ENCODE assay signal across 10 mouse cellular contexts in the genomic region with DNA sequence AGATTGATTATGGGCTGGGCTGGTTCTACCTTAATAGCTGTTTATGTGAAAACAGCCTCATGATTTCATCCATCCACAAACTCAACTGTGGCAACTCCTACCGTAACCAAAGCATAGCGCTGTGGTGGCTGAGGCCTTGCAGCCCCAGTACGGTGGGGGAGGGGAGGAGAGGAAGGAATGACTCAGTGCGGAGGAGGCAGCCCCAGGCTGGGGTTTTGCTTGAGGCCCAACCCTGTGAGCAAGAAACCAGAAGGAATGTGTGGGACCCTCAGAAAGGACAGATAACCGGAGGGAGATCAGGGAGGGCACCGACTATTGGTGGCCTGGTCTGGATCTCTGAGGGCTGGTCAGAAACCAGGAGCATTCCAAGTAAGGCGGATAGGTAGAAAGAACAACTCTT. TPM values are rescaled to one million over a fixed set of nuclear protein-coding genes. Genes with fewer than 3 reads are reported as not detected.
DNase-seq lines count a peak whose midpoint lies in the region; ATAC-seq and TF ChIP-seq lines count a peak whose summit lies in the region.
"Had no signal": no experiment of that assay in that cellular context is flagged by ENCODE, and none has a peak within 500 bp of the region (broad histone marks: within the 10 kb centered on the region; RNA-seq: fewer than 3 reads in every experiment).

No protein-coding gene starts in this region.

- H3K4me1 ChIP-seq in embryonic facial prominence, embryonic 13.5 days, result peaks cover 73% of the 10 kb centered on the region

- intact Hi-C loops in left cerebral cortex, postnatal 36 days (cut with DNase I), result no loop called here

- no peak for ATAC-seq in embryonic facial prominence, embryonic 13.5 days (ENCODE audit: insufficient number of reproducible peaks, insufficient read depth, low FRiP score, low TSS enrichment, low read depth)
- no peak for ATAC-seq in erythroblast, adult 5-6 weeks (replicated peaks; ENCODE audit: low FRiP score, poor library complexity, severe bottlenecking)

- H3K4me3 ChIP-seq in layer of hippocampus, adult 2 months, result no peak overlapping the region
- no peak overlapping the region for H3K4me3 ChIP-seq in embryonic facial prominence, embryonic 13.5 days
- H3K4me3 ChIP-seq: liver, embryonic 15.5 days had no signal

- peak overlapping the region; percentile 88 for H3K27ac ChIP-seq in layer of hippocampus, adult 2 months
- H3K27ac ChIP-seq in embryonic facial prominence, embryonic 13.5 days, result peak overlapping the region; percentile 91
- H3K27ac ChIP-seq: liver, embryonic 15.5 days had no signal

- TF ChIP-seq CTCF in layer of hippocampus, adult 2 months (conservative IDR thresholded peaks at IDR 0.05), result no peak

- no peaks in the 10 kb centered on the region for H3K27me3 ChIP-seq in embryonic facial prominence, embryonic 13.5 days

- no peak overlapping the region for H3K4me2 ChIP-seq in embryonic facial prominence, embryonic 13.5 days
- H3K4me2 ChIP-seq: liver, embryonic 15.5 days had no signal

- H3K36me3 ChIP-seq in embryonic facial prominence, embryonic 13.5 days, result no peaks in the 10 kb centered on the region
- H3K36me3 ChIP-seq: liver, embryonic 15.5 days had no signal

- H3K9me3 ChIP-seq in embryonic facial prominence, embryonic 13.5 days, result no peaks in the 10 kb centered on the region
- H3K9me3 ChIP-seq: liver, embryonic 15.5 days had no signal

- 37% methylated on average over 7 of the region's 7 CpGs for WGBS in embryonic facial prominence, embryonic 13.5 days

- H3K9ac ChIP-seq in embryonic facial prominence, embryonic 13.5 days, result no peak overlapping the region
- H3K9ac ChIP-seq: liver, embryonic 15.5 days had no signal

- DNase-seq in layer of hippocampus, adult 2 months (ENCODE audit: low spot score in 2 of 2), result peak; percentile 45
- DNase-seq in layer of hippocampus, postnatal 10 days (ENCODE audit: low spot score in 2 of 2), result no peak
- DNase-seq in Muller cell, postnatal 12 days (ENCODE audit: inconsistent ontology term), result peak; percentile 75
- DNase-seq in left cerebral cortex, postnatal 36 days (ENCODE audit: low spot score in 2 of 2), result peak; percentile 37 to 45
- DNase-seq in ovary, postnatal 36 days (ENCODE audit: low spot score), result peak; percentile 27
- DNase-seq in layer of hippocampus, adult 9-10 months (ENCODE audit: low spot score), result no peak

RNA-seq across cellular contexts. Expression of gene Acot11, which starts 17.0 kb away (rescaled TPM):
- total RNA-seq in layer of hippocampus, adult 2 months (2021), result 10 to 100 TPM; 45.6 to 55.5 TPM
- 10 to 100 TPM; 19.4 to 21.1 TPM for total RNA-seq in layer of hippocampus, postnatal 10 days (2021)
- polyA plus RNA-seq in embryonic facial prominence, embryonic 13.5 days (2015; fragmentation: Nextera tagmentation; extraction: Ambion mirVana), result 2.1 and 3.0 TPM in 2 replicates
- total RNA-seq in left cerebral cortex, postnatal 36 days (2021), result 10 to 100 TPM; 43.0 to 51.2 TPM
- 0.19 and 2.7 TPM in 2 replicates for total RNA-seq in erythroblast, adult 5-6 weeks (2015; ENCODE audit: low replicate concordance)
- total RNA-seq in erythroblast, adult 5-6 weeks (2017; ENCODE audit: low replicate concordance), result 1.3 TPM in 2 replicates

RNA-seq across cellular contexts. Expression of gene Fam151a, which starts 54.1 kb away (rescaled TPM):
- not detected for total RNA-seq in layer of hippocampus, adult 2 months (2021)
- total RNA-seq in layer of hippocampus, postnatal 10 days (2021), result not detected
- 0.32 TPM in 1 of 2 replicates, not detected in the other for polyA plus RNA-seq in embryonic facial prominence, embryonic 13.5 days (2015; fragmentation: Nextera tagmentation; extraction: Ambion mirVana)
- not detected for total RNA-seq in left cerebral cortex, postnatal 36 days (2021)
- not detected in 2 replicates for total RNA-seq in erythroblast, adult 5-6 weeks (2015; ENCODE audit: low replicate concordance)
- not detected in 2 replicates for total RNA-seq in erythroblast, adult 5-6 weeks (2017; ENCODE audit: low replicate concordance)
- polyA plus RNA-seq: brain, embryonic 14.5 days; liver, embryonic 15.5 days had no signal

RNA-seq across cellular contexts. Expression of gene Mroh7, which starts 57.1 kb away (rescaled TPM):
- 1 to 10 TPM; 4.7 to 5.4 TPM for total RNA-seq in layer of hippocampus, adult 2 months (2021)
- total RNA-seq in layer of hippocampus, postnatal 10 days (2021), result 1 to 10 TPM; 1.9 to 3.5 TPM
- 0.44 and 0.58 TPM in 2 replicates for polyA plus RNA-seq in embryonic facial prominence, embryonic 13.5 days (2015; fragmentation: Nextera tagmentation; extraction: Ambion mirVana)
- total RNA-seq in left cerebral cortex, postnatal 36 days (2021), result 1 to 10 TPM; 2.2 to 4.1 TPM
- not detected in 2 replicates for total RNA-seq in erythroblast, adult 5-6 weeks (2015; ENCODE audit: low replicate concordance)
- not detected in 2 replicates for total RNA-seq in erythroblast, adult 5-6 weeks (2017; ENCODE audit: low replicate concordance)

Comparison
In these comparisons a context has a peak if more than half of its experiments do, and no peak if none do; other contexts are left out.
1. DNase-seq: peak in layer of hippocampus, adult 2 months (2 of 2), Muller cell, postnatal 12 days (single experiment), left cerebral cortex, postnatal 36 days (2 of 2) and ovary, postnatal 36 days (single experiment); none in layer of hippocampus, postnatal 10 days (0 of 2) and layer of hippocampus, adult 9-10 months (single experiment).
2. RNA of gene Acot11, which starts 17.0 kb away (total RNA-seq): 45.6 to 55.5 TPM in layer of hippocampus, adult 2 months, 43.0 to 51.2 TPM in left cerebral cortex, postnatal 36 days and 19.4 to 21.1 TPM in layer of hippocampus, postnatal 10 days; 0.19 to 2.7 TPM in erythroblast, adult 5-6 weeks; every median in the first group is over 4 times any median in the second.